Mouse (Mus musculus) hindbrain, embryonic 11.5 days (tissue): ENCODE results near the gene Rflna. TPM values are rescaled to one million over a fixed set of nuclear protein-coding genes. Genes with fewer than 3 reads are reported as not detected.

Experiments
- ATAC-seq: fragments of 200-750 bp; cut with Nextera tagmentation; 2 replicates; pipeline ENCODE4 v1.8.0; 2017; ENCODE audit warnings: mild to moderate bottlenecking, moderate TSS enrichment, moderate library complexity; ENCODE audit not compliant: low FRiP score
- DNase-seq: peaks from one replicate; pipeline ENCODE4 v3.0.0-alpha.2; 2015; ENCODE audit warnings: low spot score
- H3K27ac ChIP-seq: fragments of 300-500 bp; sonication (generic); 2 replicates; pipeline ENCODE4 v1.5.1; 2014; ENCODE audit warnings: mild to moderate bottlenecking, low read depth, low read length
- H3K27me3 ChIP-seq: fragments of 300-500 bp; sonication (generic); 2 replicates; pipeline ENCODE4 v1.6.1; 2014; ENCODE audit warnings: mild to moderate bottlenecking, low read length, moderate library complexity, mixed read lengths; ENCODE audit not compliant: control insufficient read depth, insufficient read depth
- H3K36me3 ChIP-seq: fragments of 300-500 bp; sonication (generic); 2 replicates; pipeline ENCODE4 v1.6.1; 2014; ENCODE audit warnings: mild to moderate bottlenecking, low read length, moderate library complexity, mixed read lengths; ENCODE audit not compliant: control insufficient read depth, insufficient read depth
- H3K4me1 ChIP-seq: fragments of 300-500 bp; sonication (generic); replicated peaks from 2 replicates; pipeline ENCODE4 v1.6.1; 2014; ENCODE audit warnings: low read length, mixed read lengths; ENCODE audit not compliant: control insufficient read depth, insufficient read depth
- H3K4me2 ChIP-seq: fragments of 300-500 bp; sonication (generic); replicated peaks from 2 replicates; pipeline ENCODE4 v1.6.1; 2014; ENCODE audit warnings: mild to moderate bottlenecking, low read depth, low read length
- H3K4me3 ChIP-seq: fragments of 300-500 bp; sonication (generic); 2 replicates; pipeline ENCODE4 v1.5.1; 2014; ENCODE audit warnings: low read depth, low read length
- H3K9ac ChIP-seq: fragments of 300-500 bp; sonication (generic); 2 replicates; pipeline ENCODE4 v1.6.1; 2014; ENCODE audit warnings: low read depth, low read length
- H3K9me3 ChIP-seq: fragments of 300-500 bp; sonication (generic); 2 replicates; pipeline ENCODE4 v1.6.1; 2016; ENCODE audit warnings: low read length; ENCODE audit not compliant: control insufficient read depth
- WGBS: fragments of 180-500 bp; shearing (Covaris S2); extraction: QIAGEN DNeasy Blood & Tissue Kit; methylation state at CpG from one replicate; pipeline ENCODE4 v1.1.7; 2014; 5-methylcytosine and 5-hydroxymethylcytosine counted together
- polyA plus RNA-seq: library from polyadenylated mRNA; unstranded; fragments of >200 nt; fragmentation: Nextera tagmentation; extraction: Ambion mirVana; gene quantifications from 2 replicates; pipeline ENCODE4 v1.2.1, GENCODE M21; 2014

Gene Rflna
- polyA plus RNA-seq, 1 experiment from 2014 or later: 9.2 TPM

DNA sequence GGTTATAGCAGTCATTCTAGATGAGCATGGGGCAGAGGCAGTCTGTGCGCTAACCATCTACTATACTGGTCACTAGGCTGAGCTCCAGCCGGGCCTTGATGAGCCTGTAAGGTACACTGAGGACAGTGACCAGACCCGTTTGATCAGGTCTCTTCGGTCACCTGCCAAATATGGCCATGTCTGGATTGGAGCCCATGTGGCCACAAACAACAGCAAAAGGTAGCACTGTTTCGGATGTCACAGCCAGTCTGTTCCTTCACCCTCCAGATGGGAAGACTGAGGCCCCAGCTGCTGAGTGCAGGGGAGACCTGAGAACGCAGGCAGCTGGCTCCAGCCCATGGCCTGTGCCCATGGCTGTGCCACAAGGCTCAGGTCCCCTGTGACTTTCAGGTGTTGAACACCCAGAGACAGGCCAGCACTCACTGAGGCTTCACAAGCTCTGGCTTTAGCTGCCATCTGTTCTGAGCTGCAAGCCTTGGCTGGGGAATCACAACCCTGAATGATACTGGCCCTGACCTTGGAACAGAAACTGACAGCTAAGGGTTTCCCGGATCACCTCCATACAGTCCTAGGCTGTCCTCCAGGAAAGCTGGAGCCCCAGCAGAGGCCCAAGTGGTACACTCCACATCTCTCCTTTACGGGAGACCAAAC lies 36.5 kb downstream of the Rflna start:
- no peaks in the 10 kb centered on the region for H3K27me3 ChIP-seq
- DNase-seq (no peak), ATAC-seq (no peak)
- H3K4me1 ChIP-seq: no peaks in the 10 kb centered on the region
- H3K36me3 ChIP-seq: 0 out of 2 replicates have a peak, but pooled peaks cover 12% of the 10 kb centered on the region
- no peak overlapping the region for H3K9ac ChIP-seq
- H3K9me3 ChIP-seq: no peaks in the 10 kb centered on the region
- 95% methylated on average over 8 of the region's 8 CpGs for WGBS
- H3K27ac ChIP-seq: no peak overlapping the region
- no peak overlapping the region for H3K4me3 ChIP-seq
- H3K4me2 ChIP-seq: no peak overlapping the region

DNA sequence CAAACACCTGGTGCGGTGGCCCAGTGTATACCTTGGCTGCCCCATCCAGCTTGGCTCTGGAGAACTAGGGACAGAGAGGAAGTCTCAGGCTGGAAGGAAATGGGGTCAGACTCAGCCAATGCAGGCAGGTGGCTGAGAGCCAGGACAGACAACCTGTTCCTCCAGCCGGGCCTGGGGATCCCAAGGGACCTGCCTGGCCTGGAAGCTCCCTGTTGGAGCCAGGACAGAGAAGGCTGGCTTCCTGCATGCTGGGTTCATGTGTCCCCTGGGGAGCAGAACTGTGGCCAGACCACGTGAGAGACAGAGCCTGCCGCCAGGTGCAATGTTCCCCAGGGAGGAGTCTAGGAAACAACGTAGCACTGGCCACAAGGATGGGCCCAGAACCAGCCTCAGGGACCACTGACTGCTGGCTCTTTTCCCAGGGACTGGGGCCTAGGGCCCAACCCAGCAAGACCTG lies 37.1 kb downstream of the Rflna start:
- ATAC-seq (peak; percentile 22; the same call in 1 of the 2 replicates), DNase-seq (no peak)
- Histone ChIP-seq H3K4me2 (no peak overlapping the region), H3K36me3 (0 out of 2 replicates have a peak, but pooled peaks cover 12% of the 10 kb centered on the region), H3K4me3 (no peak overlapping the region), H3K9ac (no peak overlapping the region), H3K9me3 (no peaks in the 10 kb centered on the region), H3K4me1 (no peaks in the 10 kb centered on the region), H3K27ac (no peak overlapping the region), H3K27me3 (no peaks in the 10 kb centered on the region)
- WGBS: 78% methylated on average over 5 of the region's 5 CpGs

DNA sequence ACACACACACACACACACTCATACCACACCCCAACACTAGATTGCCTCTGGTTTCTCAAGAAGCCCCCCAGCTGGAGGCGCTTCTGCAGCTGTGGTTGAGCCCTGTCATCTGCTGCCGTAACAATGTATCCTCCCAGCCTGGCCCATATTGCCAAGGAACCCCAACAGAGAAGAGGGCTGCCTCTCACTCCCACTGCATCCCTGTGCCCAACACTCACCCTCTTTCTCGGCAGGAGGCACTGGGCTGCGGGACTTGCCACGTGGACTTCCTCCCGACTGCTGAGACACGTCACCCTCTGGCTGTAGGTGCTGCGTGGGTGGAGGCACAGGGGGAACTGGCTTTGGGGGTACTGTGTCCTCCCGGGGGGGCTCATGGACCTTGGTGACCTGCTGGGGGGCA lies 38.6 kb downstream of the Rflna start:
- DNase-seq: no peak
- 88% methylated on average over 9 of the region's 9 CpGs for WGBS
- Histone ChIP-seq H3K9me3 (no peaks in the 10 kb centered on the region), H3K4me2 (no peak overlapping the region), H3K9ac (no peak overlapping the region), H3K27me3 (no peaks in the 10 kb centered on the region), H3K4me1 (peaks cover 5% of the 10 kb centered on the region; the same call in 1 of the 2 replicates), H3K4me3 (no peak overlapping the region), H3K36me3 (0 out of 2 replicates have a peak, but pooled peaks cover 9% of the 10 kb centered on the region), H3K27ac (no peak overlapping the region)
- ATAC-seq: no peak

DNA sequence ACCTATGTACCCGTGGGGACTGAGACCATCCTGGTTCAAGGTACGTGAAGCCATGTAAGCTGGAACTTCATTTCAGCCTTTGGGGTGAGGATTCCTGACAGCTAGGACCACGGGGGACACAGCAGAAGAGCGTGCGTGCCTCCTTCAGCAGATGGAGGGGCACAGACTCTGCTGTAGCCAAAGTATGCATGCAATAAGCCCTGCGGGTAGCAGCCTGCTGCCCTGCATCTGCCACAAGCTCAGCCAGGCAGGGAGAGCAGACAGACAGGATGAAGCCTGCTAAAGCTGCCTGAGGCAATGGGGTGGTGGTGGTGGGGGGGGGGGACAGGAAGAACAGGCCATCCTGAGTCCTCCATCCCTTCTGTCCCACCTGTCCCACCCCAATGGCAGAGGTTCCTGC lies 40.4 kb downstream of the Rflna start:
- no peak for ATAC-seq
- no peak for DNase-seq
- Histone ChIP-seq H3K27ac (no peak overlapping the region), H3K9me3 (no peaks in the 10 kb centered on the region), H3K4me1 (peaks cover 5% of the 10 kb centered on the region; the same call in 1 of the 2 replicates), H3K36me3 (peaks cover 9% of the 10 kb centered on the region), H3K9ac (no peak overlapping the region), H3K4me3 (no peak overlapping the region), H3K4me2 (no peak overlapping the region), H3K27me3 (no peaks in the 10 kb centered on the region)
- WGBS: 90% methylated on average over 6 of the region's 6 CpGs

DNA sequence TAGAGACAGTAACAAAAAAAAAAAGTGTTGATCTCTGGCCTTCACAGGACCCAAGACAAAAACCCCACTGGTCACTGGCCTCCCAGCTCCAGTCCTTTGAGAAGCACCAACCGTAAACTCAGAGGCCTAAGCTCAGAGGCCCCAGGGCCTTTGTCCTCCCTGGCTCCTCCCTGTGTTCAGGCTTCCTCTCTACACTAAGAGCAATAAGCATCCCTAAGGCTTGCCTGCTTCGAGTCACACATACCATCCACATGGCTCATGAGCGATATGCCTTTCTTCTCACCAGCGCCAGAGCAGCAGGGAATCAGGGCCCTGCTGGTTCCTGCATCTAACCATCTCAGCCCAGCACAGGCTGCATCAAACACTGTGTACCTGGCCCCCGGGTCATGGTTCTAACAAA lies 42.2 kb downstream of the Rflna start:
- DNase-seq (no peak), ATAC-seq (no peak)
- H3K27ac ChIP-seq: no peak overlapping the region
- no peak overlapping the region for H3K4me3 ChIP-seq
- H3K4me2 ChIP-seq: no peak overlapping the region
- peaks cover 11% of the 10 kb centered on the region for H3K36me3 ChIP-seq
- WGBS: 8% methylated on average over 4 of the region's 5 CpGs
- no peak overlapping the region for H3K9ac ChIP-seq
- no peaks in the 10 kb centered on the region for H3K9me3 ChIP-seq
- peaks cover 5% of the 10 kb centered on the region; the same call in 1 of the 2 replicates for H3K4me1 ChIP-seq
- no peaks in the 10 kb centered on the region for H3K27me3 ChIP-seq

DNA sequence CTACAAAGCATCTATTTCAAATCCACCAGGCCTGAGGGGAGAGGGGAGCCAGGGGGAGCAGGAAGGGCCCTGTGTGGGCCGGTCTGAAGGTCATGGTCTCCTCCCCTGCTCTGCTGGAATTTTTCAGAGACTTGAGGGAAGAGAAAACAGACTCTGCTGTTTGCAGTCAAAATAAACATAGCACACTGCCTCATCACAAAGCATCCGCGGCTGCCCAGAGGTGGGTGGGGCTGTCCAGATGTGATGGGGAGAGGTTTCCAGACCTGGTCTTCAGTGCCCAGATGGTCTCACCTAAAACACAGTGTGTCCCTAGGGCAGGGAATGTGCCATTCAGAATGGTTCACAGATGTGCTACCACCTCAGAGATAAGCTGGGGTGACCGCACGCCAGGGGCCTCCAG lies 43.4 kb downstream of the Rflna start:
- Histone ChIP-seq H3K27me3 (no peaks in the 10 kb centered on the region), H3K4me3 (no peak overlapping the region), H3K9me3 (no peaks in the 10 kb centered on the region), H3K36me3 (peaks cover 8% of the 10 kb centered on the region), H3K4me2 (no peak overlapping the region), H3K9ac (no peak overlapping the region), H3K4me1 (peaks cover 5% of the 10 kb centered on the region; the same call in 1 of the 2 replicates), H3K27ac (no peak overlapping the region)
- WGBS: 62% methylated on average over 5 of the region's 5 CpGs
- ATAC-seq (no peak), DNase-seq (no peak)

DNA sequence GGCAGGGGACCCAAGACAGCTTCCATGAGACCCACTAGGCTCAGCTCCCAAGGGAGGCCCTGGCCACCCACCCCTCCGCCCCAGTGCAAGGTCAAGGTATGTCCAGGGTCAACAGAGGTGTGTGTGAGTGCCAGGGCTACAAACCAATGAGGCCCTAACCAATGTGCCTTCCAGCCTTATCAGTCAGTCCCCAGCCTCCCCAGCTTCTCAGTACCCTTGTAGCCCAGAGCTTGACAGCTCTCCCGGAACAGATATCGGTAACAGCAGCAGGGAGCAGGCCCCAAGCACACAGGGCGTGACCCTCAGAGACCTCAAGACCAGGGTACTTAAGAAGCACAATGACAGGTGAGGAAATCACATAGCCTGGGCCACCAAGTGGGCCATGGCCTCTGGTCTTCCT lies 46.5 kb downstream of the Rflna start:
- peaks cover 6% of the 10 kb centered on the region for H3K36me3 ChIP-seq
- ATAC-seq (no peak), DNase-seq (no peak)
- no peak overlapping the region for H3K27ac ChIP-seq
- H3K9ac ChIP-seq: no peak overlapping the region
- H3K4me1 ChIP-seq: peaks cover 5% of the 10 kb centered on the region; the same call in 1 of the 2 replicates
- no peaks in the 10 kb centered on the region for H3K27me3 ChIP-seq
- no peak overlapping the region for H3K4me3 ChIP-seq
- WGBS: 74% methylated on average over 4 of the region's 4 CpGs
- H3K4me2 ChIP-seq: no peak overlapping the region
- H3K9me3 ChIP-seq: no peaks in the 10 kb centered on the region

DNA sequence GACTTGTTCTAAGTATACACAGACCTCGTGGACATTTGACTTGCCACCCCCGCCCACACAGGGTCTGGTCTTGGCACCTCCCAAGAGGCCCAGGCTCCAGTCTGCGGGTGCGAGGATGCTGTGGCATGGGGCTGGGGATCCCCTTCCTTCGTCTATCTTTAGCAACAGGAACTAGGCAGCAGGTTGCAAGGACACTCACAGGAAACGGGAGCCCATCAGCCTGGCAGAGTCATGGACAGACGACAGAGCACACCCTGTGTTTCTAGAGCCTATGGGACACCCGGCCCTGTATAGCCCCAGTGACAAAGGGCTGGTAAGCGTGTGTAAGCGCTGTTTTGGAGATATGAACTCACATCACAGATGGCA lies 49.2 kb downstream of the Rflna start:
- Histone ChIP-seq H3K9me3 (no peaks in the 10 kb centered on the region), H3K4me3 (no peak overlapping the region), H3K4me1 (peaks cover 17% of the 10 kb centered on the region), H3K9ac (no peak overlapping the region), H3K4me2 (no peak overlapping the region), H3K36me3 (peaks cover 6% of the 10 kb centered on the region), H3K27me3 (no peaks in the 10 kb centered on the region), H3K27ac (no peak overlapping the region)
- ATAC-seq (no peak), DNase-seq (no peak)
- 83% methylated on average over 10 of the region's 10 CpGs for WGBS
